Mouse (Mus musculus): ENCODE measurements at regions not wholly inside any gene's neighbourhood (a gene's known extent, or its start where the extent isn't known, plus 50 kb on each side); places are given as distances from the start of the nearest gene placed in this dataset.

- H3K4me1 ChIP-seq (ENCODE audit: control insufficient read depth, insufficient read depth, low read length) = peaks cover 18% of the 10 kb centered on the region
- H3K9ac ChIP-seq (replicated peaks; ENCODE audit: low read depth, low read length) = peak overlapping the region; percentile 18; the same call in 1 of the 2 replicates
- H3K36me3 ChIP-seq (ENCODE audit: control insufficient read depth, insufficient read depth, low read length) = no peaks in the 10 kb centered on the region
- no peaks in the 10 kb centered on the region for H3K9me3 ChIP-seq (ENCODE audit: control insufficient read depth, low read depth, low read length)
- peak; percentile 88 for ATAC-seq (ENCODE audit: insufficient number of reproducible peaks, insufficient read depth, low FRiP score, low read depth)
- WGBS = 24% methylated on average over 19 of the region's 19 CpGs
- no peaks in the 10 kb centered on the region for H3K27me3 ChIP-seq (ENCODE audit: control insufficient read depth, insufficient read depth, low read length)
- H3K4me2 ChIP-seq (replicated peaks; ENCODE audit: low read depth, low read length) = peak overlapping the region; percentile 43
- H3K27ac ChIP-seq (ENCODE audit: low read length) = peak overlapping the region; percentile 92
- peak overlapping the region; percentile 9; the same call in 1 of the 2 replicates for H3K4me3 ChIP-seq (ENCODE audit: low read depth, low read length)
Measured at GRCm38 (mm10) chr6:50807187-50808012, 153.2 kb upstream of the Npvf start.

GRCm38 (mm10) chr6:50808126-50808525 is 153.9 kb upstream of the Npvf start:
- peak overlapping the region; percentile 18; the same call in 1 of the 2 replicates for H3K9ac ChIP-seq (replicated peaks; ENCODE audit: low read depth, low read length)
- ATAC-seq (ENCODE audit: insufficient number of reproducible peaks, insufficient read depth, low FRiP score, low read depth) = peak; percentile 4; the same call in 1 of the 2 replicates
- H3K36me3 ChIP-seq (ENCODE audit: control insufficient read depth, insufficient read depth, low read length) = no peaks in the 10 kb centered on the region
- H3K4me1 ChIP-seq (ENCODE audit: control insufficient read depth, insufficient read depth, low read length) = peaks cover 20% of the 10 kb centered on the region
- no peaks in the 10 kb centered on the region for H3K9me3 ChIP-seq (ENCODE audit: control insufficient read depth, low read depth, low read length)
- WGBS = 5% methylated on average over 4 of the region's 4 CpGs
- peak overlapping the region; percentile 43 for H3K4me2 ChIP-seq (replicated peaks; ENCODE audit: low read depth, low read length)
- peak overlapping the region; percentile 9; the same call in 1 of the 2 replicates for H3K4me3 ChIP-seq (ENCODE audit: low read depth, low read length)
- no peaks in the 10 kb centered on the region for H3K27me3 ChIP-seq (ENCODE audit: control insufficient read depth, insufficient read depth, low read length)
- peak overlapping the region; percentile 92 for H3K27ac ChIP-seq (ENCODE audit: low read length)

GRCm38 (mm10) chr6:50808811-50809668 is 154.8 kb upstream of the Npvf start:
- H3K9me3 ChIP-seq (ENCODE audit: control insufficient read depth, low read depth, low read length) = no peaks in the 10 kb centered on the region
- H3K9ac ChIP-seq (replicated peaks; ENCODE audit: low read depth, low read length) = no peak overlapping the region
- 15% methylated on average over 24 of the region's 24 CpGs for WGBS
- H3K4me3 ChIP-seq (ENCODE audit: low read depth, low read length) = no peak overlapping the region
- peaks cover 21% of the 10 kb centered on the region for H3K4me1 ChIP-seq (ENCODE audit: control insufficient read depth, insufficient read depth, low read length)
- H3K27me3 ChIP-seq (ENCODE audit: control insufficient read depth, insufficient read depth, low read length) = no peaks in the 10 kb centered on the region
- no peak for ATAC-seq (ENCODE audit: insufficient number of reproducible peaks, insufficient read depth, low FRiP score, low read depth)
- H3K36me3 ChIP-seq (ENCODE audit: control insufficient read depth, insufficient read depth, low read length) = no peaks in the 10 kb centered on the region
- H3K4me2 ChIP-seq (replicated peaks; ENCODE audit: low read depth, low read length) = peak overlapping the region; percentile 26
- H3K27ac ChIP-seq (ENCODE audit: low read length) = peak overlapping the region; percentile 92

- H3K4me3 ChIP-seq (ENCODE audit: low read depth, low read length) = no peak overlapping the region
- 31% methylated on average over 4 of the region's 4 CpGs for WGBS
- no peak for ATAC-seq (ENCODE audit: insufficient number of reproducible peaks, insufficient read depth, low FRiP score, low read depth)
- H3K27ac ChIP-seq (ENCODE audit: low read length) = no peak overlapping the region; the same call in 1 of the 2 replicates
- no peaks in the 10 kb centered on the region for H3K27me3 ChIP-seq (ENCODE audit: control insufficient read depth, insufficient read depth, low read length)
- no peaks in the 10 kb centered on the region for H3K36me3 ChIP-seq (ENCODE audit: control insufficient read depth, insufficient read depth, low read length)
- no peak overlapping the region for H3K4me2 ChIP-seq (replicated peaks; ENCODE audit: low read depth, low read length)
- H3K9ac ChIP-seq (replicated peaks; ENCODE audit: low read depth, low read length) = no peak overlapping the region
- peaks cover 21% of the 10 kb centered on the region for H3K4me1 ChIP-seq (ENCODE audit: control insufficient read depth, insufficient read depth, low read length)
- H3K9me3 ChIP-seq (ENCODE audit: control insufficient read depth, low read depth, low read length) = no peaks in the 10 kb centered on the region
Measured at GRCm38 (mm10) chr6:50809669-50809983, 155.4 kb upstream of the Npvf start.

DNA sequence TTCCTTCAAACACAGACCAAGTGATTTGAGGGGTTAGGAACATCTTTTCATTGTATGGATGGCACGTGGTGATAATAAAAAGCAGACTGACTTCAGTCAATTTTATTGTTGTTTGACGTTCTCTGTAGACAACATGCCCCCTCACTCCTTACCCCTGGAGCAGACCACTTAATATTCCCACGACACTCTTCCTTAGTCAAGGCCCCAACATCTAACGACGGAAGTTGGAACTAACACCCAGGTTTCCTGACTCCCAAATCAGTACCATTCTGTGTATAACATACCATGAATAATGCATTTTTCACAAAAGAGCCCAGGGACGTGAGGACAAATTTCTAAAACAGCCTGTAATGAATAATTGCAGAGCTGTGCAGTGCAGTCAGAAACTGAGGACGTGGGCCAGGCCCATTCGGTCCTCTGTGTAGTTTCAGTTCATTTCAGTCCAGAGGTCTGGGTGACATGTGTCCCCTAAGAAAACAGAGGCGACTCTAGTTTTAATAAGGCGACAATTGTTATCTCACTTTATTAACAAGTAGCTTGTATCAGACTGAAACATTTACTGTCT is 160.8 kb upstream of the Npvf start:
- Histone ChIP-seq H3K9me3 (ENCODE audit: control insufficient read depth, low read depth, low read length) (no peaks in the 10 kb centered on the region), H3K4me3 (ENCODE audit: low read depth, low read length) (no peak overlapping the region), H3K36me3 (ENCODE audit: control insufficient read depth, insufficient read depth, low read length) (no peaks in the 10 kb centered on the region), H3K9ac (replicated peaks; ENCODE audit: low read depth, low read length) (no peak overlapping the region), H3K27me3 (ENCODE audit: control insufficient read depth, insufficient read depth, low read length) (no peaks in the 10 kb centered on the region), H3K4me1 (ENCODE audit: control insufficient read depth, insufficient read depth, low read length) (0 out of 2 replicates have a peak, but pooled peaks cover 15% of the 10 kb centered on the region), H3K4me2 (replicated peaks; ENCODE audit: low read depth, low read length) (no peak overlapping the region), H3K27ac (ENCODE audit: low read length) (no peak overlapping the region)
- no peak for ATAC-seq (ENCODE audit: insufficient number of reproducible peaks, insufficient read depth, low FRiP score, low read depth)
- 62% methylated on average over 10 of the region's 10 CpGs for WGBS

DNA sequence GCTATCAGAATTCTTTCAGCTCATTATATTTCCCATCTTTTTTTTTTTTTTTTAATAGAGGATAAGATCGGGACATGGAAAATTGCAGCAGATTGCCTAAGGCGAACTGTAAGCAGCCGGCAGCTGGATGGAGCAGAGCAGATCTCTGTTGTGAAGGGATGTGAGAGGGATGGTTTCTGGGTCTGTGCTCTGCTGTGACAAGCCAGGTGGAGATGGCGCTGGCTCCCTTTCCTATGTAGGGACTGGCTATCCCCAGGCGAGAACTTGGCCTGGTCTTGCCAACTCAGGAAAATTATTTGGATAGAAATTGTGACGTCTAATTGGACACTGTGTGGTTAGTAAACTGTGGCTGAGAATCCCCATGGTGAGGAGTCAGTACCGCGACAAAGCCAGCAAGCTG is 161.3 kb upstream of the Npvf start:
- Histone ChIP-seq H3K4me1 (ENCODE audit: control insufficient read depth, insufficient read depth, low read length) (0 out of 2 replicates have a peak, but pooled peaks cover 15% of the 10 kb centered on the region), H3K4me2 (replicated peaks; ENCODE audit: low read depth, low read length) (no peak overlapping the region)

DNA sequence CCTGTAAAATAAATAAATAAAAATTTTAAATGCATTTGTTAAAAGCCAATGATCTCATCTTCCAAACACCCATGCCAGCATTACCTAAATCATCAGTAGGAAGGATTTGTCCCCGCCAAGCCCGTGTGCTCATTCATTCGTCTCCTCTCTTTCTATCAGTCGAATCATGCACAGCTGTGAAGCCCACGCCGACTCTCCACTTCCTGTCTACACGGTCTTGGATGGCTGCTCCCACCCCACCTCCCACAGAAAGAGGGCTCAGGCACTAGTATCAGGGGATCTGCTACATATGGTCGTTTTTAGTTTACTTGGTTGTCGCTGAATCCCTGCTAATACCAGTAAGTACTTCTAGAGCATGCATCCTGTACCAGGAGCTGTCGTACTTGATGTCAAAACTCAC is 163.2 kb upstream of the Npvf start:
- Histone ChIP-seq H3K9me3 (ENCODE audit: control insufficient read depth, low read depth, low read length) (no peaks in the 10 kb centered on the region), H3K27ac (ENCODE audit: low read length) (no peak overlapping the region), H3K9ac (replicated peaks; ENCODE audit: low read depth, low read length) (no peak overlapping the region), H3K4me1 (ENCODE audit: control insufficient read depth, insufficient read depth, low read length) (0 out of 2 replicates have a peak, but pooled peaks cover 15% of the 10 kb centered on the region), H3K4me2 (replicated peaks; ENCODE audit: low read depth, low read length) (no peak overlapping the region), H3K36me3 (ENCODE audit: control insufficient read depth, insufficient read depth, low read length) (no peaks in the 10 kb centered on the region), H3K27me3 (ENCODE audit: control insufficient read depth, insufficient read depth, low read length) (no peaks in the 10 kb centered on the region), H3K4me3 (ENCODE audit: low read depth, low read length) (no peak overlapping the region)
- WGBS = 53% methylated on average over 10 of the region's 10 CpGs
- ATAC-seq (ENCODE audit: insufficient number of reproducible peaks, insufficient read depth, low FRiP score, low read depth) = no peak

More for the DNA sequence above, 161.3 kb upstream of the Npvf start:
- H3K9ac ChIP-seq (replicated peaks; ENCODE audit: low read depth, low read length) = no peak overlapping the region
- H3K27ac ChIP-seq (ENCODE audit: low read length) = no peak overlapping the region
- 79% methylated on average over 8 of the region's 8 CpGs for WGBS
- no peaks in the 10 kb centered on the region for H3K9me3 ChIP-seq (ENCODE audit: control insufficient read depth, low read depth, low read length)
- no peak for ATAC-seq (ENCODE audit: insufficient number of reproducible peaks, insufficient read depth, low FRiP score, low read depth)
- no peaks in the 10 kb centered on the region for H3K27me3 ChIP-seq (ENCODE audit: control insufficient read depth, insufficient read depth, low read length)
- H3K36me3 ChIP-seq (ENCODE audit: control insufficient read depth, insufficient read depth, low read length) = no peaks in the 10 kb centered on the region
- no peak overlapping the region for H3K4me3 ChIP-seq (ENCODE audit: low read depth, low read length)

DNA sequence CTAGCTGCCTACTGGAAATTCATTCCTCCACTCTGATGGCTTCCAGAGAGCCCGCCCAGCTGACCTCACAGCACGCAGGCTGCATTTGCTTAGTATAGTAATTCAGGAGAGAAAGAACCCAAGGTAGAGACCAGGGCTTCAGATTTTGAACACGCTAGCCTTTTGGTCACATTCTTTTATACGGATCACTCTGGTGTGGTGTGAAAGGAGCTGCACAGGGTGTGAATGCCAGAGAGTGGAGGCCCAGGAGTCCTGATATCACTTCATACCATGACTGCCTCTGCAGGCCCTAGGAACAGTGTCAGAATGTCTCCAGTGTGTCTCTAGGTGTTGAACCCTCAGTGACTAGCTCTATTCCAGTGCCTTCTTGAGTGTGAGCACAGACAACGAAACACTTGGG is 164.2 kb upstream of the Npvf start:
- Histone ChIP-seq H3K9ac (replicated peaks; ENCODE audit: low read depth, low read length) (no peak overlapping the region), H3K9me3 (ENCODE audit: control insufficient read depth, low read depth, low read length) (no peaks in the 10 kb centered on the region), H3K36me3 (ENCODE audit: control insufficient read depth, insufficient read depth, low read length) (no peaks in the 10 kb centered on the region), H3K27ac (ENCODE audit: low read length) (no peak overlapping the region), H3K4me3 (ENCODE audit: low read depth, low read length) (no peak overlapping the region), H3K4me2 (replicated peaks; ENCODE audit: low read depth, low read length) (no peak overlapping the region), H3K4me1 (ENCODE audit: control insufficient read depth, insufficient read depth, low read length) (peaks cover 19% of the 10 kb centered on the region), H3K27me3 (ENCODE audit: control insufficient read depth, insufficient read depth, low read length) (no peaks in the 10 kb centered on the region)
- no peak for ATAC-seq (ENCODE audit: insufficient number of reproducible peaks, insufficient read depth, low FRiP score, low read depth)
- 94% methylated on average over 5 of the region's 5 CpGs for WGBS

Measured in stomach, embryonic 14.5 days (tissue).